Mouse (Mus musculus): ENCODE results near the gene AW551984.

- TF ChIP-seq CTCF (IDR thresholded peaks at IDR 0.05; ENCODE audit: control insufficient read depth, insufficient read depth, low read length) (no peak), POLR2A (IDR thresholded peaks at IDR 0.05; ENCODE audit: borderline replicate concordance, control insufficient read depth, low read depth, low read length) (no peak)
These were observed 46.5 kb downstream of the AW551984 start for GRCm38 (mm10) chr9:39557529-39558348.

Measured in bone marrow, adult 2 months (tissue).